Mouse (Mus musculus) liver, adult (tissue): ENCODE results near the gene Gm20388.

Experiments used
- GATA4 ChIP-seq: IDR thresholded peaks from 2 replicates; pipeline ENCODE4 v1.6.1; 2014; ENCODE audit warnings: mild to moderate bottlenecking, low read length; ENCODE audit not compliant: insufficient replicate concordance

Gm20388 gene

GRCm38 (mm10) chr8:123145279-123145678 is 3234.6 kb downstream of the Gm20388 start:
- no peak for TF ChIP-seq GATA4

GRCm38 (mm10) chr8:123146390-123146789 is 3235.7 kb downstream of the Gm20388 start:
- no peak for TF ChIP-seq GATA4

- TF ChIP-seq GATA4, result no peak
These were observed 3240.1 kb downstream of the Gm20388 start for GRCm38 (mm10) chr8:123150737-123151171.

- TF ChIP-seq GATA4, result no peak
These were observed 3244.5 kb downstream of the Gm20388 start for GRCm38 (mm10) chr8:123155177-123155576.

GRCm38 (mm10) chr8:123156070-123156773 is 3245.6 kb downstream of the Gm20388 start:
- TF ChIP-seq GATA4, result no peak

- TF ChIP-seq GATA4, result no peak
These were observed 3247.3 kb downstream of the Gm20388 start, which contains the start of gene Sult5a1 for GRCm38 (mm10) chr8:123157888-123158465. TSS of gene Sult5a1 (minus strand) at chr8:123158315.

- no peak for TF ChIP-seq GATA4
These were observed 3270.8 kb downstream of the Gm20388 start for GRCm38 (mm10) chr8:123181391-123181790.

- TF ChIP-seq GATA4, result no peak
These were observed 3275.1 kb downstream of the Gm20388 start, which contains the start of gene Dpep1 for GRCm38 (mm10) chr8:123185566-123186409. TSS of gene Dpep1 (plus strand) at chr8:123186242.

GRCm38 (mm10) chr8:123188006-123188405 is 3277.4 kb downstream of the Gm20388 start:
- TF ChIP-seq GATA4, result no peak

- no peak for TF ChIP-seq GATA4
These were observed 3278.2 kb downstream of the Gm20388 start for GRCm38 (mm10) chr8:123188841-123189240.

- TF ChIP-seq GATA4, result no peak
These were observed 3280.0 kb downstream of the Gm20388 start for GRCm38 (mm10) chr8:123190678-123191077.

GRCm38 (mm10) chr8:123191908-123192307 is 3281.3 kb downstream of the Gm20388 start:
- TF ChIP-seq GATA4, result no peak

- TF ChIP-seq GATA4, result no peak
These were observed 3283.1 kb downstream of the Gm20388 start for GRCm38 (mm10) chr8:123193771-123194170.

- TF ChIP-seq GATA4, result no peak
These were observed 3289.2 kb downstream of the Gm20388 start for GRCm38 (mm10) chr8:123199864-123200263.

GRCm38 (mm10) chr8:123202288-123202687 is 3291.6 kb downstream of the Gm20388 start:
- no peak for TF ChIP-seq GATA4

- no peak for TF ChIP-seq GATA4
These were observed 3292.9 kb downstream of the Gm20388 start for GRCm38 (mm10) chr8:123203571-123203970.
